Mouse (Mus musculus) myocyte (in vitro differentiated cells): ENCODE results near the gene Fam131b. TPM values are rescaled to one million over a fixed set of nuclear protein-coding genes. Genes with fewer than 3 reads are reported as not detected.

Experiments used
- H3K27me3 ChIP-seq: one replicate; pipeline ENCODE4 v1.6.1; 2011; ENCODE audit not compliant: control insufficient read depth, insufficient read depth, insufficient read length
- H3K36me3 ChIP-seq: one replicate; pipeline ENCODE4 v1.6.1; 2011; ENCODE audit not compliant: control insufficient read depth, insufficient read depth
- H3K4me2 ChIP-seq: one replicate; pipeline ENCODE4 v1.6.1; 2011; ENCODE audit warnings: low read depth, control low read depth
- H3K4me3 ChIP-seq: one replicate; pipeline ENCODE4 v1.5.1; 2011; ENCODE audit warnings: mild to moderate bottlenecking, control low read depth, moderate library complexity
- H3K79me2 ChIP-seq: one replicate; pipeline ENCODE4 v1.6.1; 2011; ENCODE audit not compliant: control insufficient read depth, insufficient read depth
- H3ac ChIP-seq: one replicate; pipeline ENCODE4 v1.6.1; 2011; ENCODE audit not compliant: control insufficient read depth, insufficient read length
- CEBPB ChIP-seq: IDR thresholded peaks from 2 replicates; pipeline ENCODE4 v1.6.1; 2011; ENCODE audit warnings: mild to moderate bottlenecking, moderate library complexity; ENCODE audit not compliant: poor library complexity, insufficient read depth, severe bottlenecking
- E2F4 ChIP-seq: IDR thresholded peaks from one replicate; pipeline ENCODE4 v1.6.1; 2011; ENCODE audit warnings: mild to moderate bottlenecking, control low read depth, moderate library complexity; ENCODE audit not compliant: insufficient read depth
- MAX ChIP-seq: IDR thresholded peaks from one replicate; pipeline ENCODE4 v1.6.1; 2011; ENCODE audit warnings: low read depth, mild to moderate bottlenecking, control low read depth
- MYOD1 ChIP-seq, 3 experiments: IDR thresholded peaks; one replicate each; pipeline ENCODE4 v1.6.1; 2011; ENCODE audit warnings: control low read depth in 2 of 3, low read depth in 2 of 3, mild to moderate bottlenecking in 2 of 3, moderate library complexity in 1 of 3; ENCODE audit not compliant: insufficient read length in 2 of 3, control insufficient read depth in 1 of 3
- MYOG ChIP-seq, 3 experiments: IDR thresholded peaks; one replicate each; pipeline ENCODE4 v1.6.1; 2011; ENCODE audit warnings: control low read depth in 2 of 3, low read depth in 2 of 3, mild to moderate bottlenecking in 2 of 3; ENCODE audit not compliant: insufficient read length in 2 of 3, control insufficient read depth in 1 of 3, insufficient read depth in 1 of 3
- POLR2A ChIP-seq: IDR thresholded peaks from one replicate; pipeline ENCODE4 v1.6.1; 2011; ENCODE audit warnings: low read depth, mild to moderate bottlenecking, control low read depth, moderate library complexity; ENCODE audit not compliant: insufficient read length
- POLR2AphosphoS2 ChIP-seq: IDR thresholded peaks from one replicate; pipeline ENCODE4 v1.6.1; 2011; ENCODE audit warnings: low read depth, control low read depth; ENCODE audit not compliant: insufficient read length
- REST ChIP-seq: IDR thresholded peaks from one replicate; pipeline ENCODE4 v1.6.1; 2011; ENCODE audit warnings: mild to moderate bottlenecking, control low read depth, moderate library complexity; ENCODE audit not compliant: insufficient read depth, insufficient read length
- SRF ChIP-seq: IDR thresholded peaks from one replicate; pipeline ENCODE4 v1.6.1; 2011; ENCODE audit warnings: low read depth; ENCODE audit not compliant: control insufficient read depth, insufficient read length
- TCF12 ChIP-seq: IDR thresholded peaks from one replicate; pipeline ENCODE4 v1.6.1; 2011; ENCODE audit warnings: mild to moderate bottlenecking, control low read depth; ENCODE audit not compliant: poor library complexity, insufficient read depth, severe bottlenecking
- TCF3 ChIP-seq: IDR thresholded peaks from one replicate; pipeline ENCODE4 v1.6.1; 2011; ENCODE audit warnings: low read depth, control low read depth; ENCODE audit not compliant: insufficient read length
- USF1 ChIP-seq: IDR thresholded peaks from one replicate; pipeline ENCODE4 v1.6.1; 2011; ENCODE audit warnings: low read depth, mild to moderate bottlenecking, control low read depth, moderate library complexity
- polyA plus RNA-seq: library from polyadenylated mRNA; unstranded; fragments of >200 nt; fragmentation: generic; extraction: Trizol; gene quantifications from one replicate; pipeline ENCODE4 v1.2.1, GENCODE M21; 2012; ENCODE audit warnings: missing spikeins

The Fam131b gene
- 4.2 TPM for polyA plus RNA-seq

- Histone ChIP-seq H3K4me2 (peak within 1 kb of the TSS; percentile 99), H3K27me3 (no peaks in the 10 kb centered on the region)
Observed at GRCm38 (mm10) chr6:42324482-42325267, at the start of gene Fam131b. TSS of gene Fam131b (minus strand) at chr6:42324643.

GRCm38 (mm10) chr6:42373669-42374430 is 49.4 kb upstream of the Fam131b start:
- Histone ChIP-seq H3K4me2 (peak overlapping the region; percentile 83), H3ac (peak overlapping the region; percentile 17), H3K27me3 (no peaks in the 10 kb centered on the region), H3K4me3 (peak overlapping the region; percentile 22), H3K36me3 (peaks cover 4% of the 10 kb centered on the region), H3K79me2 (no peaks in the 10 kb centered on the region)
- TF ChIP-seq SRF = no peak
- no peak for TF ChIP-seq TCF12
- TF ChIP-seq REST = no peak
- TF ChIP-seq USF1 = no peak
- no peak for TF ChIP-seq CEBPB
- no peak for TF ChIP-seq MYOD1 (IDR thresholded peaks at IDR 0.05; ENCODE audit: control insufficient read depth in 1 of 3, insufficient read length in 2 of 3, low read depth in 2 of 3)
- no peak for TF ChIP-seq POLR2AphosphoS2
- TF ChIP-seq POLR2A = no peak
- TF ChIP-seq MYOG (IDR thresholded peaks at IDR 0.05; ENCODE audit: control insufficient read depth in 1 of 3, insufficient read depth in 1 of 3, insufficient read length in 2 of 3, low read depth in 2 of 3) = no peak
- TF ChIP-seq TCF3 = no peak
- no peak for TF ChIP-seq MAX
- TF ChIP-seq E2F4 = no peak

More at GRCm38 (mm10) chr6:42324482-42325267, at the start of gene Fam131b:
- Histone ChIP-seq H3K36me3 (no peaks in the 10 kb centered on the region), H3K4me3 (peak within 1 kb of the TSS; percentile 41), H3K79me2 (no peaks in the 10 kb centered on the region), H3ac (peak within 1 kb of the TSS; percentile 46)
- TF ChIP-seq POLR2A (peak; percentile 61), USF1 (no peak), MYOD1 (IDR thresholded peaks at IDR 0.05; ENCODE audit: control insufficient read depth in 1 of 3, insufficient read length in 2 of 3, low read depth in 2 of 3) (peak in 1 of 3 experiments; percentile 1)

- Histone ChIP-seq H3K36me3 (no peaks in the 10 kb centered on the region), H3ac (peak within 1 kb of the TSS; percentile 17), H3K79me2 (no peaks in the 10 kb centered on the region), H3K4me3 (peak within 1 kb of the TSS; percentile 22), H3K4me2 (peak within 1 kb of the TSS; percentile 83), H3K27me3 (no peaks in the 10 kb centered on the region)
- TF ChIP-seq POLR2AphosphoS2 (no peak), MAX (no peak), SRF (no peak), CEBPB (no peak), USF1 (no peak), TCF12 (no peak), E2F4 (no peak), POLR2A (no peak), REST (no peak), MYOG (IDR thresholded peaks at IDR 0.05; ENCODE audit: control insufficient read depth in 1 of 3, insufficient read depth in 1 of 3, insufficient read length in 2 of 3, low read depth in 2 of 3) (no peak), MYOD1 (IDR thresholded peaks at IDR 0.05; ENCODE audit: control insufficient read depth in 1 of 3, insufficient read length in 2 of 3, low read depth in 2 of 3) (no peak), TCF3 (no peak)
Observed at GRCm38 (mm10) chr6:42372816-42373547, 48.5 kb upstream of the Fam131b start, which contains the start of gene Epha1. TSS of gene Epha1 (minus strand) at chr6:42373268.

GRCm38 (mm10) chr6:42372421-42372815 is 48.0 kb upstream of the Fam131b start:
- Histone ChIP-seq H3K4me3 (peak overlapping the region; percentile 22), H3K27me3 (no peaks in the 10 kb centered on the region), H3K36me3 (no peaks in the 10 kb centered on the region), H3K4me2 (peak overlapping the region; percentile 83), H3K79me2 (no peaks in the 10 kb centered on the region), H3ac (no peak overlapping the region)
- TF ChIP-seq POLR2AphosphoS2 (no peak), MAX (no peak), TCF12 (no peak), CEBPB (no peak), MYOG (IDR thresholded peaks at IDR 0.05; ENCODE audit: control insufficient read depth in 1 of 3, insufficient read depth in 1 of 3, insufficient read length in 2 of 3, low read depth in 2 of 3) (no peak), USF1 (no peak), TCF3 (no peak), POLR2A (no peak), MYOD1 (IDR thresholded peaks at IDR 0.05; ENCODE audit: control insufficient read depth in 1 of 3, insufficient read length in 2 of 3, low read depth in 2 of 3) (no peak), REST (no peak), E2F4 (no peak), SRF (no peak)
